Mouse (Mus musculus) embryo, embryonic 11 days (tissue): Measurements from ENCODE around the gene Gm26602.

Experiments used
- DNase-seq: peaks from one replicate; pipeline ENCODE4 v3.0.0-alpha.2; 2015

Gm26602 gene

GRCm38 (mm10) chr10:79918231-79919078 is 7.8 kb downstream of the Gm26602 start:
- no peak for DNase-seq

GRCm38 (mm10) chr10:79919251-79919849 is 8.7 kb downstream of the Gm26602 start:
- no peak for DNase-seq

- no peak for DNase-seq
Observed at GRCm38 (mm10) chr10:79920056-79920890, 9.6 kb downstream of the Gm26602 start.

GRCm38 (mm10) chr10:79920958-79921535 is 10.4 kb downstream of the Gm26602 start, which contains the start of gene R3hdm4:
Gene R3hdm4, minus strand, starts transcription at chr10:79921208.
- no peak for DNase-seq

GRCm38 (mm10) chr10:79921572-79921971 is 10.9 kb downstream of the Gm26602 start:
- DNase-seq, result no peak

GRCm38 (mm10) chr10:79924998-79925784 is 14.5 kb downstream of the Gm26602 start:
- peak; percentile 91 for DNase-seq

GRCm38 (mm10) chr10:79925785-79926490 is 15.3 kb downstream of the Gm26602 start:
- DNase-seq, result no peak

GRCm38 (mm10) chr10:79926491-79927323 is 16.1 kb downstream of the Gm26602 start, which contains the start of gene Arid3a:
Gene Arid3a, plus strand, starts transcription at chr10:79927043.
- DNase-seq, result peak; percentile 97

- DNase-seq, result peak; percentile 80
Observed at GRCm38 (mm10) chr10:79927324-79928029, 16.8 kb downstream of the Gm26602 start.

GRCm38 (mm10) chr10:79928030-79928694 is 17.5 kb downstream of the Gm26602 start:
- DNase-seq, result peak; percentile 75

- DNase-seq, result no peak
Observed at GRCm38 (mm10) chr10:79928907-79929701, 18.4 kb downstream of the Gm26602 start.

GRCm38 (mm10) chr10:79929967-79930825 is 19.5 kb downstream of the Gm26602 start:
- DNase-seq, result no peak

- no peak for DNase-seq
Observed at GRCm38 (mm10) chr10:79930826-79931186, 20.1 kb downstream of the Gm26602 start.

GRCm38 (mm10) chr10:79931797-79932196 is 21.1 kb downstream of the Gm26602 start:
- no peak for DNase-seq

- DNase-seq, result peak; percentile 82
Observed at GRCm38 (mm10) chr10:79932736-79933135, 22.1 kb downstream of the Gm26602 start.

GRCm38 (mm10) chr10:79933145-79933679 is 22.6 kb downstream of the Gm26602 start:
- no peak for DNase-seq

- DNase-seq, result no peak
Observed at GRCm38 (mm10) chr10:79933861-79934260, 23.2 kb downstream of the Gm26602 start.
